Mouse (Mus musculus): ENCODE results near the gene Ssr4. TPM values are rescaled to one million over a fixed set of nuclear protein-coding genes. Genes with fewer than 3 reads are reported as not detected.
A peak's percentile ranks its signal among the peaks of the same experiment; 100 is the strongest.

The Ssr4 gene
- polyA plus RNA-seq, 1 experiment from 2014 or later: 206 TPM

DNA sequence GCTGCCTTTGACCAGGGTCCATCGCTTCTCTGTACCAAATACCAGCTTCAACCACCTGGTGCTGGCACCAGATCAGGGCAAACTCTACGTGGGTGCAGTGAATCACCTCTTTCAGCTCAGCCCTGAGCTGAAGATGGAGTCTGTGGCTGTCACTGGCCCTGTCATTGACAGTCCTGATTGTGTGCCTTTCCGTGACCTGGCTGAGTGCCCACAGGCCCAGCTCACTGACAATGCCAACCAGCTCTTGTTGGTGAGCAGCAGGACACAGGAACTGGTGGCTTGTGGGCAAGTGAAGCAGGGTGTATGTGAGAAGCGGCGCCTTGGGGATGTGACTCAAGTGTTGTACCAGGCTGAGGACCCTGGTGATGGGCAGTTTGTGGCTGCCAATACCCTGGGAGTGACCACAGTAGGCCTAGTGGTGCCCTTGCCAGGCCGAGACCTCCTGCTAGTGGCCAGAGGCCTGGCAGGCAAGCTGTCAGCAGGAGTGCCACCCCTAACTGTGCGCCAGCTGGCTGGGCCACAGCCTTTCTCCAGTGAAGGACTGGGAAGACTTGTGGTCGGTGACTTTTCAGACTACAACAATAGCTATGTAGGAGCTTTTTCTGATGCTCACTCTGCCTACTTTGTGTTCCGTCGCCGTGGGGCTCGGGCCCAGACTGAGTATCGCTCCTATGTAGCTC lies 28.1 kb upstream of the Ssr4 start:
- H3K27ac ChIP-seq (replicated peaks in 1 of 2; ENCODE audit: control insufficient read depth in 1 of 2, insufficient read depth in 1 of 2, low read depth in 2 of 2, low read length in 2 of 2): no peak overlapping the region

DNA sequence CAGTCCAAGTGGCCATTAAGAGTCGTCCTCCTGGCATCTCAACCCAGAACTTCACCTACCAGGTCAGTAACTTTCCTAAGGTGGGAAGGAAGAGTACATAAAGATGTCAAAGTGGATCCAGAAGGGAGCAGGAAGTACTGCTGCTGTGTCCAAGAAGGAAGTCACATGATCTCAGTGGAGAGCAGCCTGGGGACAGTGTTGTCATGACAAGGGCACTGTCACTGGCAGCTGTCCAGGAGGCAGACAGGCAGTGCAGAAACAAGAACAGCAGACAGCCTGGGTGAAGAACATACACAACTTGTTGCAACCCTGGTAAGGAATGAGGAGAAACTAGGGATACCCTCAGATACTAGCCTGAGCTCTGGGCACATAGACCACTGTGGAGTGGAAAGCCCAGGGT lies 21.5 kb upstream of the Ssr4 start:
- no peak overlapping the region for H3K4me3 ChIP-seq (ENCODE audit: control insufficient read depth in 1 of 2, insufficient read depth in 1 of 2, low read depth in 1 of 2, low read length in 2 of 2)
- H3K4me2 ChIP-seq (ENCODE audit: low read length): no peak overlapping the region
- no peaks in the 10 kb centered on the region for H3K36me3 ChIP-seq (ENCODE audit: control insufficient read depth, insufficient read depth, low read length)
- peak overlapping the region in 1 of 2 experiments; percentile 13; a peak in 1 of 4 replicates for H3K27ac ChIP-seq (replicated peaks in 1 of 2; ENCODE audit: control insufficient read depth in 1 of 2, insufficient read depth in 1 of 2, low read depth in 2 of 2, low read length in 2 of 2)
- H3K9ac ChIP-seq (ENCODE audit: low read length): no peak overlapping the region
- peak; percentile 47; the same call in 1 of the 2 replicates for ATAC-seq (ENCODE audit: insufficient number of reproducible peaks, insufficient read depth, low FRiP score, low read depth)
- 48% methylated on average over 1 of the region's 1 CpGs for WGBS
- H3K9me3 ChIP-seq (ENCODE audit: control insufficient read depth, low read length): no peaks in the 10 kb centered on the region
- H3K4me1 ChIP-seq (ENCODE audit: control insufficient read depth in 2 of 2, insufficient read depth in 2 of 2, low read length in 2 of 2): peaks cover 4% of the 10 kb centered on the region in 2 experiments; a peak in 1 of 4 replicates
- H3K27me3 ChIP-seq (ENCODE audit: control insufficient read depth, insufficient read depth, low read length): no peaks in the 10 kb centered on the region

More for the DNA sequence above, 28.1 kb upstream of the Ssr4 start:
- no peaks in the 10 kb centered on the region for H3K9me3 ChIP-seq (ENCODE audit: control insufficient read depth, low read length)
- ATAC-seq (ENCODE audit: insufficient number of reproducible peaks, insufficient read depth, low FRiP score, low read depth): no peak
- H3K36me3 ChIP-seq (ENCODE audit: control insufficient read depth, insufficient read depth, low read length): no peaks in the 10 kb centered on the region
- no peaks in the 10 kb centered on the region; a peak in 1 of 4 replicates for H3K4me1 ChIP-seq (ENCODE audit: control insufficient read depth in 2 of 2, insufficient read depth in 2 of 2, low read length in 2 of 2)
- H3K4me3 ChIP-seq (ENCODE audit: control insufficient read depth in 1 of 2, insufficient read depth in 1 of 2, low read depth in 1 of 2, low read length in 2 of 2): no peak overlapping the region
- H3K9ac ChIP-seq (ENCODE audit: low read length): no peak overlapping the region
- H3K4me2 ChIP-seq (ENCODE audit: low read length): no peak overlapping the region
- WGBS: 76% methylated on average over 13 of the region's 13 CpGs
- H3K27me3 ChIP-seq (ENCODE audit: control insufficient read depth, insufficient read depth, low read length): no peaks in the 10 kb centered on the region

DNA sequence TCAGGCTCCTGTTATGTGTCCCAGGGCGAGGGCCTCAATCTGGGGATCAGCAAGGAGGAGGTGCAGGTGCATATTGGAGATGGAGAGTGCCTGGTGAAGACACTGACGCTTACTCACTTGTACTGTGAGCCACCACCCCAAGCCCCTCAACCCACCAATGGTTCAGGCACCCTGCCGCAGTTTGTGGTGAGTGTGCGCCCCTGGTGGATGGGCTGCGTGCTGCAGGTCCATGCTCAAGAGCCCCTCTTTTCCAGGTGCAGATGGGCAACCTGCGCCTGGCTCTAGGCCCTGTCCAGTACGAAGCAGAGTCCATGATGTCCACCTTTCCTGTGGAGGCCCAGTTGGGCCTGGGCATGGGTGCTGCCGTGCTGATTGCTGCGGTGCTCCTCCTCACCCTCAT lies 19.6 kb upstream of the Ssr4 start:
- no peak overlapping the region for H3K4me3 ChIP-seq (ENCODE audit: control insufficient read depth in 1 of 2, insufficient read depth in 1 of 2, low read depth in 1 of 2, low read length in 2 of 2)
- no peaks in the 10 kb centered on the region for H3K36me3 ChIP-seq (ENCODE audit: control insufficient read depth, insufficient read depth, low read length)
- no peak overlapping the region for H3K27ac ChIP-seq (replicated peaks in 1 of 2; ENCODE audit: control insufficient read depth in 1 of 2, insufficient read depth in 1 of 2, low read depth in 2 of 2, low read length in 2 of 2)
- no peak for ATAC-seq (ENCODE audit: insufficient number of reproducible peaks, insufficient read depth, low FRiP score, low read depth)
- H3K4me1 ChIP-seq (ENCODE audit: control insufficient read depth in 2 of 2, insufficient read depth in 2 of 2, low read length in 2 of 2): peaks cover 4% of the 10 kb centered on the region in 2 experiments; a peak in 1 of 4 replicates
- H3K27me3 ChIP-seq (ENCODE audit: control insufficient read depth, insufficient read depth, low read length): no peaks in the 10 kb centered on the region
- H3K4me2 ChIP-seq (ENCODE audit: low read length): no peak overlapping the region
- H3K9me3 ChIP-seq (ENCODE audit: control insufficient read depth, low read length): no peaks in the 10 kb centered on the region
- no peak overlapping the region for H3K9ac ChIP-seq (ENCODE audit: low read length)
- WGBS: 51% methylated on average over 9 of the region's 9 CpGs

DNA sequence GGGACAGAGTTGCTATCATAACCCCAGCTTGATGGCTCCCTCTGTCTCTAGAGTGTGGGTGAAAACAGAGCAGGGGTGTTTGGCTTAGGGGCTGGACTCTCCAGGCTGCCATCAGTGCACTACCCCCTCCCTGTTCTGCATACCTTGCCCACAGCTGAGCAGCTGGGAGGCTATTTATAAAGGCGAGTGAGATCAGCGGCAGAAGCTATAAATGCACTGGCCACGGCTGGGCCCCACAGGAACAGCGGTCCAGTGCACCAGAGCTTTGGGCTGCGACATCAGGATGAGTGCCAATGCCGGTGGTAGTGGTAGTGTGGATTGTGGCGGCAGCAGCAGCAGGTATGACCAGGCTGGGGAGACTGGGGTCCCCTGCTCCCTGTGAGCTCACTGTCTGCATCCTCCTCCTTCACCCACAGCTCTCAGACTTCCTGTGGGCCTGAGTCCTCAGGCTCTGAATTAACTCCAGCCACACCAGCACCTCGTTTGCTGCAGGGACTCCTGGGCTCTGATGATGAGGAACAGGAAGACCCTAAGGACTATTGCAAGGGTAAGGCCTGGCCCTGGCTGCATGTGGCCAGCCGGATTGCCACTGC lies 12.6 kb upstream of the Ssr4 start, which contains the start of gene Srpk3:
Srpk3 (plus strand) TSS at position 238 of the 593 bp plus-strand sequence.
- no peaks in the 10 kb centered on the region for H3K27me3 ChIP-seq (ENCODE audit: control insufficient read depth, insufficient read depth, low read length)
- H3K9me3 ChIP-seq (ENCODE audit: control insufficient read depth, low read length): no peaks in the 10 kb centered on the region
- ATAC-seq (ENCODE audit: insufficient number of reproducible peaks, insufficient read depth, low FRiP score, low read depth): peak; percentile 77
- 36% methylated on average over 9 of the region's 9 CpGs for WGBS
- peaks cover 0 to 6% of the 10 kb centered on the region in 2 experiments; a peak in 1 of 4 replicates for H3K4me1 ChIP-seq (ENCODE audit: control insufficient read depth in 2 of 2, insufficient read depth in 2 of 2, low read length in 2 of 2)
- H3K9ac ChIP-seq (ENCODE audit: low read length): peak within 1 kb of the TSS; percentile 80
- peak within 1 kb of the TSS; percentile 63 for H3K4me2 ChIP-seq (ENCODE audit: low read length)
- H3K4me3 ChIP-seq (ENCODE audit: control insufficient read depth in 1 of 2, insufficient read depth in 1 of 2, low read depth in 1 of 2, low read length in 2 of 2): peak within 1 kb of the TSS; percentile 42 to 50
- H3K27ac ChIP-seq (replicated peaks in 1 of 2; ENCODE audit: control insufficient read depth in 1 of 2, insufficient read depth in 1 of 2, low read depth in 2 of 2, low read length in 2 of 2): peak within 1 kb of the TSS; percentile 96 to 97
- peaks cover 37% of the 10 kb centered on the region for H3K36me3 ChIP-seq (ENCODE audit: control insufficient read depth, insufficient read depth, low read length)

DNA sequence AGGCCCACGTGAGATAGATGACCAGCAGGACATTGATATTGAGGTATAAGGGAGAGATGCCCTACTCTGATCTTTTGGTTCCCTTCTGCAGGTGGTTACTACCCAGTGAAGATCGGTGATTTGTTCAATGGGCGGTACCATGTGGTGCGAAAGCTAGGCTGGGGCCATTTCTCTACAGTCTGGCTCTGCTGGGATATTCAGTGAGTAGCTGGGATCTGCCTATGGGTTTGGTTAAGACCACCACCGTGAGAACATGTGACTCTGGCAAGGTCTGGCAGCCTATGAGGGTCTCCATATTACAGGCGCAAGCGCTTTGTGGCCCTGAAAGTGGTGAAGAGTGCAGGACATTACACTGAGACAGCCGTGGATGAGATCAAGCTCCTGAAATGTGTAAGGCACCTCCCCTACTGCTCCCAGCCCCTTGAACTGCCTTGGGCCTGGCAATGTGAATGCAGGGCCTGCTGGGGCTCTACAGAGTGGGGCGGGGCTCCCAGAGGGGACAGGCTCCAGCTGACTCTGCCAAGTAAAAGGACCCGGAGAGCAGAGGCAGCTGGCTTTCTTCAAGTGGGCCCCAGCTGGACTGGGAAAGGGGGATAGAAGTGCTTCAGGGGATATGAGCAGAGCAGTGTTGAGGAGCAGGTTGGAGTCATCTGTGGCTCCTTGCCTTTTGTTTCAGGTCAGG lies 11.9 kb upstream of the Ssr4 start:
- Histone ChIP-seq H3K9me3 (ENCODE audit: control insufficient read depth, low read length) (no peaks in the 10 kb centered on the region), H3K9ac (ENCODE audit: low read length) (peak overlapping the region; percentile 80), H3K27me3 (ENCODE audit: control insufficient read depth, insufficient read depth, low read length) (no peaks in the 10 kb centered on the region), H3K27ac (replicated peaks in 1 of 2; ENCODE audit: control insufficient read depth in 1 of 2, insufficient read depth in 1 of 2, low read depth in 2 of 2, low read length in 2 of 2) (peak overlapping the region; percentile 96 to 97), H3K36me3 (ENCODE audit: control insufficient read depth, insufficient read depth, low read length) (peaks cover 44% of the 10 kb centered on the region), H3K4me2 (ENCODE audit: low read length) (peak overlapping the region; percentile 63), H3K4me3 (ENCODE audit: control insufficient read depth in 1 of 2, insufficient read depth in 1 of 2, low read depth in 1 of 2, low read length in 2 of 2) (peak overlapping the region; percentile 42 to 50), H3K4me1 (ENCODE audit: control insufficient read depth in 2 of 2, insufficient read depth in 2 of 2, low read length in 2 of 2) (peaks cover 0 to 6% of the 10 kb centered on the region in 2 experiments; a peak in 1 of 4 replicates)
- WGBS: 56% methylated on average over 10 of the region's 10 CpGs
- peak; percentile 77 for ATAC-seq (ENCODE audit: insufficient number of reproducible peaks, insufficient read depth, low FRiP score, low read depth)

DNA sequence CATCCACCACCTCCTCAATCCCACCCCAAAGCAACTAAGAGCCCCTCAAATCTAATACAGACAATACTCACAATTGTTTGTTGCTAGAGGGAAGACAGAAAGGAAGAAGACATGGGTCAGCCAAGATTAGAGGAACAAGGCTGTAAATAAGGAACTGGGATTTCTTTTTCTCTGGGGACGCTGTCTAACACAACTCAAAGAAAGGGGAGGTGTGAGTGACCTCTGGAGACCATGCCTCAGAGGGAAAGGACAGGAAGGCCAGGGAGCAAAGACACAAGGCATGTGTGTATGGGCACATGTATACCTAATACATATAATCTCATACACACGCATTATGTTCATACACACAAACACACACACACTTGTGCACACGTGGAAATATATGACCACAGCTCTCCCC lies 4.6 kb upstream of the Ssr4 start:
- H3K4me1 ChIP-seq (ENCODE audit: control insufficient read depth in 2 of 2, insufficient read depth in 2 of 2, low read length in 2 of 2): no peaks in the 10 kb centered on the region; a peak in 1 of 4 replicates
- H3K27me3 ChIP-seq (ENCODE audit: control insufficient read depth, insufficient read depth, low read length): no peaks in the 10 kb centered on the region
- H3K27ac ChIP-seq (replicated peaks in 1 of 2; ENCODE audit: control insufficient read depth in 1 of 2, insufficient read depth in 1 of 2, low read depth in 2 of 2, low read length in 2 of 2): no peak overlapping the region
- ATAC-seq (ENCODE audit: insufficient number of reproducible peaks, insufficient read depth, low FRiP score, low read depth): no peak
- peaks cover 51% of the 10 kb centered on the region for H3K36me3 ChIP-seq (ENCODE audit: control insufficient read depth, insufficient read depth, low read length)
- no peaks in the 10 kb centered on the region for H3K9me3 ChIP-seq (ENCODE audit: control insufficient read depth, low read length)
- WGBS: 76% methylated on average over 3 of the region's 3 CpGs
- no peak overlapping the region for H3K9ac ChIP-seq (ENCODE audit: low read length)
- no peak overlapping the region for H3K4me3 ChIP-seq (ENCODE audit: control insufficient read depth in 1 of 2, insufficient read depth in 1 of 2, low read depth in 1 of 2, low read length in 2 of 2)
- no peak overlapping the region for H3K4me2 ChIP-seq (ENCODE audit: low read length)

DNA sequence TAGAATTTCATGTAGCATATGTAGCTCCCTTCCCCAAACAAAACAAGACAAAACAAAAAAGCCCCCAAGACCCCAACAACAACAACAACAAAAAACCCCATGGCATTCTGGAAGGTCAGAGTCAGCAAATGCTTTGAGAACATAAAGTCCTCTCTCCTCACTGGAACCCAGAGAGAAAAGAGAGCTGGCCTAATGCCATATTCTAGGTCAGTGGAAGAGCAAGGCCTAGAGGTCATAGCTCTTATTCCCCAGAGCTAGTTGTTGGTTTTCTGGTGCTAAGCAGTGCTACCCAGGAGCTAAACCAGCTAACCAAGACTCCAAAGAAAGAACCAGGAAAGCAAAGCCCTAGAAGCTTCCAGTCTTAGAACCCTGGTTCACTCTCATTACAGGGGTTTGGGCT lies 1.2 kb upstream of the Ssr4 start:
- H3K36me3 ChIP-seq (ENCODE audit: control insufficient read depth, insufficient read depth, low read length): peaks cover 32% of the 10 kb centered on the region
- peak overlapping the region; percentile 85 for H3K9ac ChIP-seq (ENCODE audit: low read length)
- H3K4me1 ChIP-seq (ENCODE audit: control insufficient read depth in 2 of 2, insufficient read depth in 2 of 2, low read length in 2 of 2): no peaks in the 10 kb centered on the region; a peak in 1 of 4 replicates
- peak overlapping the region; percentile 93 to 96 for H3K27ac ChIP-seq (replicated peaks in 1 of 2; ENCODE audit: control insufficient read depth in 1 of 2, insufficient read depth in 1 of 2, low read depth in 2 of 2, low read length in 2 of 2)
- ATAC-seq (ENCODE audit: insufficient number of reproducible peaks, insufficient read depth, low FRiP score, low read depth): no peak
- H3K9me3 ChIP-seq (ENCODE audit: control insufficient read depth, low read length): no peaks in the 10 kb centered on the region
- H3K27me3 ChIP-seq (ENCODE audit: control insufficient read depth, insufficient read depth, low read length): no peaks in the 10 kb centered on the region
- H3K4me3 ChIP-seq (ENCODE audit: control insufficient read depth in 1 of 2, insufficient read depth in 1 of 2, low read depth in 1 of 2, low read length in 2 of 2): peak overlapping the region; percentile 60 to 75
- peak overlapping the region; percentile 72 for H3K4me2 ChIP-seq (ENCODE audit: low read length)
